Mouse (Mus musculus) E14TG2a.4 (cell line): ENCODE measurements at regions not wholly inside any gene's neighbourhood (a gene's known extent, or its start where the extent isn't known, plus 50 kb on each side); places are given as distances from the start of the nearest gene placed in this dataset.

Experiments
- CTCF ChIP-seq: conservative IDR thresholded peaks from 2 replicates; pipeline ENCODE4 v1.5.1; 2014; ENCODE audit warnings: low read length
- NANOG ChIP-seq: IDR thresholded peaks from 2 replicates; pipeline ENCODE4 v1.6.1; 2014; ENCODE audit warnings: borderline replicate concordance, low read length, mixed read lengths

- TF ChIP-seq CTCF: no peak
- TF ChIP-seq NANOG: no peak
Observed at GRCm38 (mm10) chr16:48190399-48190798, 93.1 kb upstream of the Dppa4 start.
